31 mouse cellular contexts compared by ENCODE assay signal in genomic region chr5:103382951-103383350, GRCm38 (mm10). TPM values are rescaled to one million over a fixed set of nuclear protein-coding genes. Genes with fewer than 3 reads are reported as not detected.
"Had no signal": no experiment of that assay in that cellular context is flagged by ENCODE, and none has a peak within 500 bp of the region (broad histone marks: within the 10 kb centered on the region; RNA-seq: fewer than 3 reads in every experiment).

No protein-coding gene starts in this region.

- ATAC-seq: liver, embryonic 12.5 days; liver, postnatal 0 days; lung, postnatal 0 days; midbrain, embryonic 13.5 days; midbrain, embryonic 15.5 days had no signal

- H3K36me3 ChIP-seq: limb, embryonic 10.5 days; limb, embryonic 12.5 days; limb, embryonic 13.5 days; limb, embryonic 15.5 days; liver, embryonic 12.5 days; liver, embryonic 13.5 days; liver, embryonic 15.5 days; lung, embryonic 15.5 days; midbrain, embryonic 10.5 days; midbrain, embryonic 12.5 days; midbrain, embryonic 13.5 days; midbrain, embryonic 15.5 days; neural tube, embryonic 12.5 days had no signal

- DNase-seq: left cerebral cortex, postnatal 4 days; liver; liver, embryonic 13.5 days; liver, postnatal 0 days; lung, adult 18-20 months; lung, adult 2 months; lung, embryonic 14.5 days; lung, postnatal 10 days; lung, postnatal 14 days; lung, postnatal 36 days; lung, postnatal 4 days; midbrain, embryonic 14.5 days had no signal

- H3K9ac ChIP-seq: limb, embryonic 12.5 days; limb, embryonic 13.5 days; limb, embryonic 15.5 days; liver, embryonic 12.5 days; liver, embryonic 13.5 days; liver, embryonic 14.5 days; liver, embryonic 15.5 days; liver, postnatal 0 days; lung, embryonic 14.5 days; lung, embryonic 15.5 days; midbrain, embryonic 12.5 days; midbrain, embryonic 13.5 days; midbrain, embryonic 15.5 days; neural tube, embryonic 12.5 days had no signal

- H3K27me3 ChIP-seq: limb, embryonic 12.5 days; limb, embryonic 13.5 days; limb, embryonic 15.5 days; lung, embryonic 15.5 days; midbrain, embryonic 12.5 days; midbrain, embryonic 13.5 days; midbrain, embryonic 15.5 days; neural tube, embryonic 12.5 days had no signal

- H3K9me3 ChIP-seq: limb, embryonic 10.5 days; limb, embryonic 12.5 days; limb, embryonic 13.5 days; limb, embryonic 15.5 days; liver, embryonic 12.5 days; liver, embryonic 13.5 days; liver, embryonic 15.5 days; lung, embryonic 15.5 days; midbrain, embryonic 10.5 days; midbrain, embryonic 12.5 days; midbrain, embryonic 13.5 days; midbrain, embryonic 15.5 days; neural tube, embryonic 12.5 days had no signal

- H3K4me1 ChIP-seq: liver, embryonic 15.5 days; megakaryocyte, embryonic 14.5 days; midbrain, embryonic 15.5 days; neural tube, embryonic 12.5 days had no signal

- H3K4me2 ChIP-seq: limb, embryonic 12.5 days; limb, embryonic 13.5 days; limb, embryonic 15.5 days; liver, embryonic 11.5 days; liver, embryonic 12.5 days; liver, embryonic 13.5 days; liver, embryonic 15.5 days; lung, embryonic 14.5 days; lung, embryonic 15.5 days; midbrain, embryonic 12.5 days; midbrain, embryonic 13.5 days; midbrain, embryonic 15.5 days; neural tube, embryonic 12.5 days had no signal

- H3K4me3 ChIP-seq: left cerebral cortex, adult 2 months; limb, embryonic 10.5 days; limb, embryonic 12.5 days; limb, embryonic 13.5 days; limb, embryonic 15.5 days; liver, embryonic 12.5 days; liver, embryonic 13.5 days; liver, embryonic 15.5 days; lung, embryonic 15.5 days; megakaryocyte, embryonic 14.5 days; midbrain, embryonic 10.5 days; midbrain, embryonic 12.5 days; midbrain, embryonic 13.5 days; midbrain, embryonic 15.5 days; myocyte; neural tube, embryonic 12.5 days had no signal

- H3K27ac ChIP-seq: left cerebral cortex, adult 2 months; limb, embryonic 10.5 days; limb, embryonic 12.5 days; limb, embryonic 13.5 days; limb, embryonic 15.5 days; liver, embryonic 12.5 days; liver, embryonic 13.5 days; liver, embryonic 14.5 days; liver, embryonic 15.5 days; lung, embryonic 15.5 days; macrophage; midbrain, embryonic 10.5 days; midbrain, embryonic 12.5 days; midbrain, embryonic 13.5 days; midbrain, embryonic 15.5 days; neural tube, embryonic 12.5 days had no signal

RNA-seq across cellular contexts. Expression of gene Ptpn13, which starts 42.0 kb away (rescaled TPM):
- polyA plus RNA-seq: macrophage had no signal
